Mouse (Mus musculus): ENCODE measurements around the gene Nim1k.

DNA sequence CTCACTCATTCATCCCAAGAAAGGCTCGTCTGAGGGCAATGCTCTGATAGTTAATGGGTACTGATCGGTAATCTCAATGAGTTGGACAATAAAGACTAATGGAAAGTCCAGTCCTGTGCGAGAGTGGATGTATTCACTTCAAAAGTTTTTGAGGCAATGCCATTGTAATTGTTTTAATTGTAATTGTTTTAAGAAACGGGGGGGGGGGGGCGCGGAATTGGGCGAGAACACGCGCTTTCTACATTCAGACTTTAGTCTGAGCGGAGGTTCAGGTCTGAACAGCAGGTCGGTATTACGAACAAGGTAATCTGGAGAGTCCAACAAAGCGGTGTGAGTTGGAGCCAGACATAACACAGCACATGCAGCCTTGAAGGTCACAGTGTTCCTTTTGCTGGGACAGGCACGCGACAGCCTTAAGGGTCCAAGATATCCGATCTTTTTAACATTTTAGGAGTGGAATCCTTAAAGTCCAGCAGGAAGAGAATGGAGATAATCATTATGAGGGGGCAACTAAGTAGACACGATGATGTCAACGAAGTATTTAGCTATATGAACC is 36.0 kb upstream of the Nim1k start:
- TF ChIP-seq CTCF (IDR thresholded peaks at IDR 0.05; ENCODE audit: borderline replicate concordance, control insufficient read depth, extremely low read depth, insufficient read depth, low read length, poor library complexity) (no peak), POLR2A (IDR thresholded peaks at IDR 0.05; ENCODE audit: control insufficient read depth, extremely low read depth, insufficient read depth, low read length, poor library complexity) (no peak)

Data from thymus, adult 2 months (tissue).